13 mouse cellular contexts compared by ENCODE assay signal in the genomic region with DNA sequence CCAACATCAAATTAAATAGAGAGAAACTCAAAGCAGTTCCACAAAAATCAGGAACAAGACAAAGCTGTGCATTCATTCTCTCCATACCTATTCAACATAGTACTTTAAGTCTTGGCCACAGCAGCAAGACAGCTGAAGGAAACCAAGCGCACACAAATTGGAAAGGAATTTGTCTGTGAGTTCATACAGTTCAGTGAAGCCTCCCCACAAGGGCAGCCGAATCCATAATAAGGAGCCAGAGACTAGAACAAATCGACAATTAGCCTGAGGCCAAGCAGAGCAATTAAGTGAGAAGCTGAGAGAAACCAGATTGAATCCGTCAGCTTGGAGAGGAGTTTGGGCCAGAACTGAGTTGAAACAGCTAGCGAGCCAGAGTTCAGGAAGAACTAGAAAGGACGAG.
"Had no signal": no experiment of that assay in that cellular context is flagged by ENCODE, and none has a peak within 500 bp of the region (broad histone marks: within the 10 kb centered on the region; RNA-seq: fewer than 3 reads in every experiment).

No protein-coding gene starts in this region.

- DNase-seq: gastrocnemius, adult 2 months; gastrocnemius, postnatal 10 days; gastrocnemius, postnatal 25 days; heart, adult 2 months; heart, postnatal 14 days; heart, postnatal 4 days; kidney, adult 11 months; kidney, adult 8-10 months; kidney, postnatal 10 days; kidney, postnatal 25 days; kidney, postnatal 4 days; liver; liver, embryonic 13.5 days had no signal
